Mouse (Mus musculus) liver, embryonic 14.5 days (tissue): ENCODE results near the gene Kifc1. TPM values are rescaled to one million over a fixed set of nuclear protein-coding genes. Genes with fewer than 3 reads are reported as not detected.

Experiments used
- ATAC-seq: fragments of 200-750 bp; cut with Nextera tagmentation; 2 replicates; pipeline ENCODE4 v1.8.0; 2017; ENCODE audit warnings: moderate number of reproducible peaks, mild to moderate bottlenecking, moderate library complexity; ENCODE audit not compliant: insufficient read depth
- DNase-seq, 3 experiments: peaks; one replicate each; pipeline ENCODE4 v3.0.0-alpha.2; 2012 to 2013; ENCODE audit warnings: low read depth in 3 of 3, low spot score in 3 of 3
- H3K27ac ChIP-seq: fragments of 300-500 bp; sonication (generic); 2 replicates; pipeline ENCODE4 v1.5.1; 2014; ENCODE audit warnings: moderate library complexity, mild to moderate bottlenecking, control low read depth, inconsistent platforms
- H3K27me3 ChIP-seq: fragments of 300-500 bp; sonication (generic); 2 replicates; pipeline ENCODE4 v1.6.1; 2014; ENCODE audit warnings: mild to moderate bottlenecking, low read length, moderate library complexity; ENCODE audit not compliant: control insufficient read depth, insufficient read depth
- H3K36me3 ChIP-seq: fragments of 300-500 bp; sonication (generic); replicated peaks from 2 replicates; pipeline ENCODE4 v1.6.1; 2014; ENCODE audit warnings: low read depth; ENCODE audit not compliant: control insufficient read depth, insufficient read depth
- H3K4me1 ChIP-seq, 2 experiments: fragments of 200-500 bp in 1 of 2; fragments of 300-500 bp in 1 of 2; sonication (generic) in 1 of 2; replicated peaks; 2 replicates each; pipeline ENCODE4 v1.6.1; 2012 to 2014; ENCODE audit warnings: antibody characterized with exemption in 1 of 2, inconsistent platforms in 1 of 2, low read length in 1 of 2; ENCODE audit not compliant: control insufficient read depth in 2 of 2, insufficient read depth in 2 of 2
- H3K4me2 ChIP-seq: fragments of 300-500 bp; sonication (generic); 2 replicates; pipeline ENCODE4 v1.6.1; 2014; ENCODE audit warnings: low read depth, mild to moderate bottlenecking, control low read depth, moderate library complexity
- H3K4me3 ChIP-seq, 2 experiments: fragments of 200-500 bp in 1 of 2; fragments of 300-500 bp in 1 of 2; sonication (generic) in 1 of 2; 2 replicates each; pipeline ENCODE4 v1.5.1; 2012 to 2014; ENCODE audit warnings: low read depth in 2 of 2, low read length in 2 of 2, mild to moderate bottlenecking in 2 of 2, control low read depth in 1 of 2, inconsistent platforms in 1 of 2, moderate library complexity in 1 of 2; ENCODE audit not compliant: insufficient read depth in 1 of 2
- H3K9ac ChIP-seq: fragments of 300-500 bp; sonication (generic); replicated peaks from 2 replicates; pipeline ENCODE4 v1.6.1; 2014; ENCODE audit warnings: mild to moderate bottlenecking, control low read depth, moderate library complexity
- H3K9me3 ChIP-seq: fragments of 300-500 bp; sonication (generic); 2 replicates; pipeline ENCODE4 v1.6.1; 2016; ENCODE audit warnings: low read length, mixed read lengths; ENCODE audit not compliant: control insufficient read depth
- CTCF ChIP-seq: IDR thresholded peaks from 2 replicates; pipeline ENCODE4 v1.5.1; 2016; ENCODE audit warnings: antibody characterized with exemption, low read depth, control low read depth
- EP300 ChIP-seq: IDR thresholded peaks from 2 replicates; pipeline ENCODE4 v1.6.1; 2016; ENCODE audit warnings: antibody characterized with exemption, low read depth
- WGBS: fragments of 180-500 bp; shearing (Covaris S2); extraction: QIAGEN DNeasy Blood & Tissue Kit; methylation state at CpG from one replicate; pipeline ENCODE4 v1.1.7; 2014; ENCODE audit not compliant: insufficient replicate concordance; 5-methylcytosine and 5-hydroxymethylcytosine counted together
- microRNA-seq: library from miRNA; unstranded; fragments of <30 nt; microRNA quantifications from one replicate; pipeline ENCODE4, GENCODE M21; 2016
- polyA plus RNA-seq, 2 experiments: library from polyadenylated mRNA; depleted of rRNA in 1 of 2; stranded (reverse) in 1 of 2; unstranded in 1 of 2; fragments of >200 nt; fragmentation: Nextera tagmentation in 1 of 2; extraction: Ambion mirVana in 1 of 2; gene quantifications; 2 replicates each; pipeline versions ENCODE4 v1.2.1 to v1.2.3; 2012 to 2014

The Kifc1 gene
- polyA plus RNA-seq, 2 experiments = 7.2 to 40.8 TPM

GRCm38 (mm10) chr17:33842966-33843795 lies 47.3 kb downstream of the Kifc1 start, which contains the start of gene Cd320:
TSS of gene Cd320 (plus strand) at chr17:33843091.
- peak; percentile 88 for ATAC-seq
- no peaks in the 10 kb centered on the region for H3K27me3 ChIP-seq
- H3K36me3 ChIP-seq = peaks cover 1% of the 10 kb centered on the region
- no peak for TF ChIP-seq CTCF
- no peak for TF ChIP-seq EP300
- no peaks in the 10 kb centered on the region for H3K9me3 ChIP-seq
- peaks cover 4 to 8% of the 10 kb centered on the region in 2 experiments for H3K4me1 ChIP-seq
- WGBS = under 1% methylated on average over 45 of the region's 45 CpGs
- H3K27ac ChIP-seq = no peak within 1 kb of the TSS
- peak; percentile 78 to 80 (median 79) for DNase-seq
- peak within 1 kb of the TSS; percentile 93 for H3K4me2 ChIP-seq
- H3K9ac ChIP-seq = peak within 1 kb of the TSS; percentile 63
- peak within 1 kb of the TSS; percentile 75 to 94 for H3K4me3 ChIP-seq

DNA sequence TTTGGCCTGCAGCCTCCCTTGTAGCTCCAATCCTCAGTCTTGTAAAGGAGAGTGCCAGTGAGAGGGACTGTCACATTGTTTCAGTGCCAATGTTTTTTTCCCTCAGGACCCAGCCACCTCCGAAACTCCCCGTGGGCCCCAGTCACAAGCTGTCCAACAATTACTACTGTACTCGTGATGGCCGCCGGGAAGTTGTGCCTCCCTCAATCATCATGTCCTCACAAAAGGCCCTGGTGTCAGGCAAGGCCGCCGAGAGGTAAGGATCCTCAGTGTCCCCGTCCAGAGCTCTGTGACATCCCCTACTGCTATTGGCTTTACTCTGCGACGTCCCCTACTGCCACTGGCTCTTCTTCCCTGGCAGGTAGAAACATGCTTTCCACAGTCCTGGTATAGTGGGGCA lies 60.9 kb downstream of the Kifc1 start:
- ATAC-seq = no peak
- H3K4me1 ChIP-seq = peaks cover 7 to 12% of the 10 kb centered on the region in 2 experiments
- H3K4me3 ChIP-seq = no peak overlapping the region
- no peaks in the 10 kb centered on the region for H3K9me3 ChIP-seq
- H3K9ac ChIP-seq = no peak overlapping the region
- no peaks in the 10 kb centered on the region for H3K27me3 ChIP-seq
- peaks cover 23% of the 10 kb centered on the region for H3K36me3 ChIP-seq
- TF ChIP-seq EP300 = no peak
- no peak for TF ChIP-seq CTCF
- no peak overlapping the region for H3K27ac ChIP-seq
- no peak overlapping the region for H3K4me2 ChIP-seq
- no peak for DNase-seq
- WGBS = 87% methylated on average over 10 of the region's 10 CpGs

DNA sequence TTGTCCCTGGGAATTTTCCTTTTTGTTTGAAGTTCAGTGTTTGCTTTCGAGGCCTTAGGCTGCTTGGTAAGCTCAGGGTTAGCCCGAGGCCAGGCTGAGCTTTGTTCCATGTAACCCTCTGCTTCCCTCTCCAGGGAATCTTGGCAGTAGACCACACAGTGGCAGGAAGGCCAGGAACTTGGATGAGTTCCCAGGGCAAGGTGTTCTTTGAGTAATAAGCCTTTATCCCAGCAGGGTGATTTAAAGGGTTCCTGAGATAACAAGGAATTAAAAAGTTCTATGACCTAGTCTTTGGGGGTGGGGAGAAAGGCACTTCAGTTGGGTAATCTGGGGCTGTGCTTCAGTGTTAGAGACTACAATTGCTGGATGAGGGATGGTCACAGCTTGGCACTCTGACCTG lies 61.6 kb downstream of the Kifc1 start:
- H3K4me1 ChIP-seq = peaks cover 7 to 12% of the 10 kb centered on the region in 2 experiments
- DNase-seq (no peak), ATAC-seq (no peak)
- no peak overlapping the region for H3K9ac ChIP-seq
- H3K36me3 ChIP-seq = peaks cover 22% of the 10 kb centered on the region
- H3K27ac ChIP-seq = no peak overlapping the region
- H3K9me3 ChIP-seq = no peaks in the 10 kb centered on the region
- no peak overlapping the region for H3K4me2 ChIP-seq
- no peaks in the 10 kb centered on the region for H3K27me3 ChIP-seq
- TF ChIP-seq CTCF (no peak), EP300 (no peak)
- 73% methylated on average over 2 of the region's 2 CpGs for WGBS
- no peak overlapping the region for H3K4me3 ChIP-seq

GRCm38 (mm10) chr17:33826850-33827249 lies 63.6 kb downstream of the Kifc1 start:
- peak; percentile 92 for TF ChIP-seq CTCF
- TF ChIP-seq EP300 = no peak
- WGBS = 4% methylated on average over 3 of the region's 3 CpGs
- no peaks in the 10 kb centered on the region for H3K27me3 ChIP-seq
- no peak overlapping the region for H3K4me3 ChIP-seq
- peaks cover 29% of the 10 kb centered on the region for H3K36me3 ChIP-seq
- ATAC-seq (no peak), DNase-seq (peak; percentile 59 to 68 (median 65))
- H3K4me2 ChIP-seq = no peak overlapping the region
- H3K4me1 ChIP-seq = peaks cover 7 to 19% of the 10 kb centered on the region in 2 experiments
- no peak overlapping the region for H3K9ac ChIP-seq
- H3K9me3 ChIP-seq = no peaks in the 10 kb centered on the region
- H3K27ac ChIP-seq = no peak overlapping the region

Small RNA genes lying within 50 kb of the gene (microRNA-seq; reads per million reads assigned to microRNA genes)
- gene Gm27740 = not detected

Other genes starting within 250 kb of the Kifc1 start
- gene Hnrnpm, start 203.8 kb downstream of the Kifc1 start, polyA plus RNA-seq (2012; rRNA removed) = 101 and 136 TPM in 2 replicates
- gene Hnrnpm, start 203.8 kb downstream of the Kifc1 start, polyA plus RNA-seq (2014; fragmentation: Nextera tagmentation; extraction: Ambion mirVana) = 143 and 164 TPM in 2 replicates
- gene March2, start 172.0 kb downstream of the Kifc1 start, polyA plus RNA-seq (2012; rRNA removed) = 162 and 167 TPM in 2 replicates
- 235 and 236 TPM in 2 replicates for gene March2, start 172.0 kb downstream of the Kifc1 start, polyA plus RNA-seq (2014; fragmentation: Nextera tagmentation; extraction: Ambion mirVana)
- 91.1 and 101 TPM in 2 replicates for gene Rab11b, start 130.1 kb downstream of the Kifc1 start, polyA plus RNA-seq (2012; rRNA removed)
- gene Rab11b, start 130.1 kb downstream of the Kifc1 start, polyA plus RNA-seq (2014; fragmentation: Nextera tagmentation; extraction: Ambion mirVana) = 62.6 and 74.3 TPM in 2 replicates
- 6.1 and 6.3 TPM in 2 replicates for gene Angptl4, start 108.8 kb downstream of the Kifc1 start, polyA plus RNA-seq (2012; rRNA removed)
- gene Angptl4, start 108.8 kb downstream of the Kifc1 start, polyA plus RNA-seq (2014; fragmentation: Nextera tagmentation; extraction: Ambion mirVana) = 12.8 and 15.2 TPM in 2 replicates
- 7.1 and 7.6 TPM in 2 replicates for gene Kank3, start 80.1 kb downstream of the Kifc1 start, polyA plus RNA-seq (2012; rRNA removed)
- gene Kank3, start 80.1 kb downstream of the Kifc1 start, polyA plus RNA-seq (2014; fragmentation: Nextera tagmentation; extraction: Ambion mirVana) = 7.3 and 7.7 TPM in 2 replicates
- 593 and 901 TPM in 2 replicates for gene Rps28, start 66.1 kb downstream of the Kifc1 start, polyA plus RNA-seq (2012; rRNA removed)
- gene Rps28, start 66.1 kb downstream of the Kifc1 start, polyA plus RNA-seq (2014; fragmentation: Nextera tagmentation; extraction: Ambion mirVana) = 693 and 702 TPM in 2 replicates
- gene Ndufa7, start 66.1 kb downstream of the Kifc1 start, polyA plus RNA-seq (2012; rRNA removed) = 146 and 149 TPM in 2 replicates
- 271 and 282 TPM in 2 replicates for gene Ndufa7, start 66.1 kb downstream of the Kifc1 start, polyA plus RNA-seq (2014; fragmentation: Nextera tagmentation; extraction: Ambion mirVana)
- 5.2 and 6.7 TPM in 2 replicates for gene Cd320, start 47.6 kb downstream of the Kifc1 start, polyA plus RNA-seq (2012; rRNA removed)
- gene Cd320, start 47.6 kb downstream of the Kifc1 start, polyA plus RNA-seq (2014; fragmentation: Nextera tagmentation; extraction: Ambion mirVana) = 16.1 and 16.9 TPM in 2 replicates
- not detected in 2 replicates for gene Gm7029, start 16.8 kb downstream of the Kifc1 start, polyA plus RNA-seq (2012; rRNA removed)
- gene Gm7029, start 16.8 kb downstream of the Kifc1 start, polyA plus RNA-seq (2014; fragmentation: Nextera tagmentation; extraction: Ambion mirVana) = not detected in 2 replicates
- gene Platr17, start 14.5 kb upstream of the Kifc1 start, polyA plus RNA-seq (2012; rRNA removed) = 0.36 and 0.44 TPM in 2 replicates
- gene Platr17, start 14.5 kb upstream of the Kifc1 start, polyA plus RNA-seq (2014; fragmentation: Nextera tagmentation; extraction: Ambion mirVana) = 0.20 and 0.29 TPM in 2 replicates
- 11.1 and 14.7 TPM in 2 replicates for gene Daxx, start 18.8 kb upstream of the Kifc1 start, polyA plus RNA-seq (2012; rRNA removed)
- 14.8 and 15.3 TPM in 2 replicates for gene Daxx, start 18.8 kb upstream of the Kifc1 start, polyA plus RNA-seq (2014; fragmentation: Nextera tagmentation; extraction: Ambion mirVana)
- gene Tapbp, start 25.2 kb upstream of the Kifc1 start, polyA plus RNA-seq (2012; rRNA removed) = 10.4 and 10.6 TPM in 2 replicates
- 24.0 and 28.7 TPM in 2 replicates for gene Tapbp, start 25.2 kb upstream of the Kifc1 start, polyA plus RNA-seq (2014; fragmentation: Nextera tagmentation; extraction: Ambion mirVana)
- gene Zbtb22, start 25.2 kb upstream of the Kifc1 start, polyA plus RNA-seq (2012; rRNA removed) = 10.6 and 12.1 TPM in 2 replicates
- gene Zbtb22, start 25.2 kb upstream of the Kifc1 start, polyA plus RNA-seq (2014; fragmentation: Nextera tagmentation; extraction: Ambion mirVana) = 4.7 and 4.8 TPM in 2 replicates
- gene Rgl2, start 38.9 kb upstream of the Kifc1 start, polyA plus RNA-seq (2012; rRNA removed) = 17.0 and 19.6 TPM in 2 replicates
- 4.9 and 5.9 TPM in 2 replicates for gene Rgl2, start 38.9 kb upstream of the Kifc1 start, polyA plus RNA-seq (2014; fragmentation: Nextera tagmentation; extraction: Ambion mirVana)
- 36.8 and 62.4 TPM in 2 replicates for gene Pfdn6, start 49.7 kb upstream of the Kifc1 start, polyA plus RNA-seq (2012; rRNA removed)
- gene Pfdn6, start 49.7 kb upstream of the Kifc1 start, polyA plus RNA-seq (2014; fragmentation: Nextera tagmentation; extraction: Ambion mirVana) = 103 TPM in 2 replicates
- gene Wdr46, start 50.0 kb upstream of the Kifc1 start, polyA plus RNA-seq (2012; rRNA removed) = 17.3 and 18.9 TPM in 2 replicates
- gene Wdr46, start 50.0 kb upstream of the Kifc1 start, polyA plus RNA-seq (2014; fragmentation: Nextera tagmentation; extraction: Ambion mirVana) = 8.0 and 11.6 TPM in 2 replicates
- gene B3galt4, start 60.8 kb upstream of the Kifc1 start, polyA plus RNA-seq (2012; rRNA removed) = 1.1 and 1.3 TPM in 2 replicates
- 1.1 and 1.8 TPM in 2 replicates for gene B3galt4, start 60.8 kb upstream of the Kifc1 start, polyA plus RNA-seq (2014; fragmentation: Nextera tagmentation; extraction: Ambion mirVana)
- gene Vps52, start 65.2 kb upstream of the Kifc1 start, polyA plus RNA-seq (2012; rRNA removed) = 17.4 and 18.7 TPM in 2 replicates
- 15.2 and 18.4 TPM in 2 replicates for gene Vps52, start 65.2 kb upstream of the Kifc1 start, polyA plus RNA-seq (2014; fragmentation: Nextera tagmentation; extraction: Ambion mirVana)
- 829 and 1,098 TPM in 2 replicates for gene Rps18, start 65.3 kb upstream of the Kifc1 start, polyA plus RNA-seq (2012; rRNA removed)
- gene Rps18, start 65.3 kb upstream of the Kifc1 start, polyA plus RNA-seq (2014; fragmentation: Nextera tagmentation; extraction: Ambion mirVana) = 1,411 and 1,430 TPM in 2 replicates
- gene H2-K1, start 109.7 kb upstream of the Kifc1 start, polyA plus RNA-seq (2012; rRNA removed) = 124 and 137 TPM in 2 replicates
- 107 and 108 TPM in 2 replicates for gene H2-K1, start 109.7 kb upstream of the Kifc1 start, polyA plus RNA-seq (2014; fragmentation: Nextera tagmentation; extraction: Ambion mirVana)
- gene Ring1, start 134.0 kb upstream of the Kifc1 start, polyA plus RNA-seq (2012; rRNA removed) = 7.6 and 9.7 TPM in 2 replicates
- 1.2 and 1.7 TPM in 2 replicates for gene Ring1, start 134.0 kb upstream of the Kifc1 start, polyA plus RNA-seq (2014; fragmentation: Nextera tagmentation; extraction: Ambion mirVana)
- 30.6 and 32.8 TPM in 2 replicates for gene H2-Ke6, start 137.4 kb upstream of the Kifc1 start, polyA plus RNA-seq (2012; rRNA removed)
- 22.3 and 24.9 TPM in 2 replicates for gene H2-Ke6, start 137.4 kb upstream of the Kifc1 start, polyA plus RNA-seq (2014; fragmentation: Nextera tagmentation; extraction: Ambion mirVana)
- gene Slc39a7, start 141.0 kb upstream of the Kifc1 start, polyA plus RNA-seq (2012; rRNA removed) = 27.0 and 28.1 TPM in 2 replicates
- 25.1 and 26.5 TPM in 2 replicates for gene Slc39a7, start 141.0 kb upstream of the Kifc1 start, polyA plus RNA-seq (2014; fragmentation: Nextera tagmentation; extraction: Ambion mirVana)
- 15.2 and 16.5 TPM in 2 replicates for gene Rxrb, start 141.2 kb upstream of the Kifc1 start, polyA plus RNA-seq (2012; rRNA removed)
- 6.0 and 7.2 TPM in 2 replicates for gene Rxrb, start 141.2 kb upstream of the Kifc1 start, polyA plus RNA-seq (2014; fragmentation: Nextera tagmentation; extraction: Ambion mirVana)
- 0.22 and 0.55 TPM in 2 replicates for gene Col11a2, start 148.8 kb upstream of the Kifc1 start, polyA plus RNA-seq (2012; rRNA removed)
- gene Col11a2, start 148.8 kb upstream of the Kifc1 start, polyA plus RNA-seq (2014; fragmentation: Nextera tagmentation; extraction: Ambion mirVana) = 0.06 and 0.20 TPM in 2 replicates
- 0.45 and 0.51 TPM in 2 replicates for gene H2-Oa, start 201.7 kb upstream of the Kifc1 start, polyA plus RNA-seq (2012; rRNA removed)
- gene H2-Oa, start 201.7 kb upstream of the Kifc1 start, polyA plus RNA-seq (2014; fragmentation: Nextera tagmentation; extraction: Ambion mirVana) = 0.29 and 0.51 TPM in 2 replicates
- gene H2-DMa, start 228.9 kb upstream of the Kifc1 start, polyA plus RNA-seq (2012; rRNA removed) = 2.5 and 3.1 TPM in 2 replicates
- 4.4 and 5.5 TPM in 2 replicates for gene H2-DMa, start 228.9 kb upstream of the Kifc1 start, polyA plus RNA-seq (2014; fragmentation: Nextera tagmentation; extraction: Ambion mirVana)
- gene Brd2, start 232.0 kb upstream of the Kifc1 start, polyA plus RNA-seq (2012; rRNA removed) = 46.8 and 48.7 TPM in 2 replicates
- gene Brd2, start 232.0 kb upstream of the Kifc1 start, polyA plus RNA-seq (2014; fragmentation: Nextera tagmentation; extraction: Ambion mirVana) = 28.8 and 37.5 TPM in 2 replicates